Comparison of ENCODE assay signal across 19 mouse cellular contexts in the genomic region with DNA sequence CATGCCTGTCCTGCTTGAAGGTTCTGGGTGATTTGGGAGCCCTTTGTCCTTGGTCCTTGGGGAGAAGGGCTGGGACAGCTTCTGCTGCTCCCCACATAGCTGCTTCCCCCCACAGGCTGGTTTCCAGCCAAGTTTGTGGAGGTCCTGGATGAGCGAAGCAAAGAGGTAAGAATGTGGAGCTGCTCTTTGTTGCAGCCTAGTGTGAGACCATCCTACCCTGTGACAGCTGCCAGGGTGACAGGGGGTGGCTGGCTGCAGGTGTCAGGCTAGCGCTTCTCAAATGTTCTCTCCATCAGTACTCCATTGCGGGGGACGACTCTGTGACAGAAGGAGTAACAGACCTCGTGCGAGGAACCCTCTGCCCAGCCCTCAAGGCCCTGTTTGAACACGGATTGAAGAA. TPM values are rescaled to one million over a fixed set of nuclear protein-coding genes. Genes with fewer than 3 reads are reported as not detected.
DNase-seq lines count a peak whose midpoint lies in the region; ATAC-seq and TF ChIP-seq lines count a peak whose summit lies in the region.
"Had no signal": no experiment of that assay in that cellular context is flagged by ENCODE, and none has a peak within 500 bp of the region (broad histone marks: within the 10 kb centered on the region; RNA-seq: fewer than 3 reads in every experiment).

No protein-coding gene starts in this region.

- peak; percentile 7 for DNase-seq in CD4-positive, CD25-positive, alpha-beta regulatory T cell, adult 2 months (ENCODE audit: low read depth, low spot score)
- no peak for DNase-seq in forebrain, embryonic 10.5 days (ENCODE audit: extremely low spot score, low spot score)
- no peak for DNase-seq in forebrain, embryonic 11.5 days (ENCODE audit: low spot score)
- peak; percentile 30 for DNase-seq in hindbrain, postnatal 0 days (ENCODE audit: low spot score)
- no peak for DNase-seq in adrenal gland, postnatal 10 days
- DNase-seq: adrenal gland, postnatal 25 days; gastrocnemius, postnatal 25 days; kidney, postnatal 4 days; thymus, postnatal 14 days had no signal

- 86% methylated on average over 7 of the region's 7 CpGs for WGBS in forebrain, embryonic 10.5 days
- 87% methylated on average over 7 of the region's 7 CpGs for WGBS in forebrain, embryonic 11.5 days
- WGBS in hindbrain, postnatal 0 days: 69% methylated on average over 7 of the region's 7 CpGs
- whole genome bisulfite sequencing in hindbrain, embryonic 12.5 days: 89% methylated on average over 7 of the region's 7 CpGs

- H3K27ac ChIP-seq in forebrain, embryonic 10.5 days: 0 out of 2 replicates have a peak overlapping the region, but pooled peaks have one; percentile 11
- no peak overlapping the region for H3K27ac ChIP-seq in forebrain, embryonic 11.5 days (ENCODE audit: low read depth, low read length)
- peak overlapping the region; percentile 48 for H3K27ac ChIP-seq in hindbrain, postnatal 0 days
- H3K27ac ChIP-seq in hindbrain, embryonic 12.5 days: no peak overlapping the region
- H3K27ac ChIP-seq: embryonic facial prominence, embryonic 12.5 days; limb, embryonic 15.5 days; liver, embryonic 15.5 days; macrophage; midbrain, embryonic 12.5 days had no signal

- no peaks in the 10 kb centered on the region for H3K4me1 ChIP-seq in forebrain, embryonic 10.5 days
- no peaks in the 10 kb centered on the region for H3K4me1 ChIP-seq in forebrain, embryonic 11.5 days (replicated peaks; ENCODE audit: control insufficient read depth, insufficient read depth, low read length)
- no peaks in the 10 kb centered on the region; the same call in 1 of the 2 replicates for H3K4me1 ChIP-seq in hindbrain, postnatal 0 days (ENCODE audit: insufficient read depth, low read length)
- no peaks in the 10 kb centered on the region for H3K4me1 ChIP-seq in hindbrain, embryonic 12.5 days
- H3K4me1 ChIP-seq in E14TG2a.4 (replicated peaks; ENCODE audit: low read depth, low read length): peaks cover 39% of the 10 kb centered on the region
- H3K4me1 ChIP-seq: liver, embryonic 15.5 days; midbrain, embryonic 12.5 days had no signal

- no peak overlapping the region for H3K4me2 ChIP-seq in forebrain, embryonic 11.5 days (ENCODE audit: low read depth, low read length, severe bottlenecking)
- no peak overlapping the region for H3K4me2 ChIP-seq in hindbrain, postnatal 0 days (ENCODE audit: low read depth, low read length)
- H3K4me2 ChIP-seq in hindbrain, embryonic 12.5 days (replicated peaks): no peak overlapping the region
- H3K4me2 ChIP-seq: embryonic facial prominence, embryonic 12.5 days; limb, embryonic 15.5 days; liver, embryonic 15.5 days; midbrain, embryonic 12.5 days had no signal

- no peak for ATAC-seq in CD4-positive, CD25-positive, alpha-beta regulatory T cell, adult 4 months
- ATAC-seq in forebrain, embryonic 11.5 days (replicated peaks; ENCODE audit: low FRiP score): no peak
- ATAC-seq in hindbrain, postnatal 0 days: no peak
- ATAC-seq in hindbrain, embryonic 12.5 days (ENCODE audit: low FRiP score): no peak
- ATAC-seq: inflammation-experienced regulatory T-cells, adult 6 months had no signal

- TF ChIP-seq CTCF in hindbrain, postnatal 0 days (IDR thresholded peaks at IDR 0.05; ENCODE audit: low read depth): no peak
- TF ChIP-seq CTCF in E14TG2a.4 (conservative IDR thresholded peaks at IDR 0.05; ENCODE audit: low read length): no peak

- no peak overlapping the region for H3K9ac ChIP-seq in forebrain, embryonic 11.5 days (ENCODE audit: low read length)
- no peak overlapping the region for H3K9ac ChIP-seq in hindbrain, postnatal 0 days (replicated peaks; ENCODE audit: low read length)
- H3K9ac ChIP-seq in hindbrain, embryonic 12.5 days: no peak overlapping the region
- H3K9ac ChIP-seq: embryonic facial prominence, embryonic 12.5 days; limb, embryonic 15.5 days; liver, embryonic 15.5 days; midbrain, embryonic 12.5 days had no signal

- H3K36me3 ChIP-seq in forebrain, embryonic 10.5 days (replicated peaks): peaks cover 73% of the 10 kb centered on the region
- peaks cover 4% of the 10 kb centered on the region; the same call in 1 of the 2 replicates for H3K36me3 ChIP-seq in forebrain, embryonic 11.5 days (ENCODE audit: control insufficient read depth, insufficient read depth, low read length)
- peaks cover 48% of the 10 kb centered on the region for H3K36me3 ChIP-seq in hindbrain, postnatal 0 days (ENCODE audit: insufficient read depth, low read length)
- H3K36me3 ChIP-seq in hindbrain, embryonic 12.5 days: peaks cover 61% of the 10 kb centered on the region
- H3K36me3 ChIP-seq in E14TG2a.4 (ENCODE audit: insufficient read depth, low read length): peaks cover 90% of the 10 kb centered on the region

- no peaks in the 10 kb centered on the region for H3K9me3 ChIP-seq in forebrain, embryonic 10.5 days
- H3K9me3 ChIP-seq in forebrain, embryonic 11.5 days (ENCODE audit: control insufficient read depth, low read length): no peaks in the 10 kb centered on the region
- H3K9me3 ChIP-seq in hindbrain, postnatal 0 days (ENCODE audit: low read length): no peaks in the 10 kb centered on the region
- no peaks in the 10 kb centered on the region for H3K9me3 ChIP-seq in hindbrain, embryonic 12.5 days (replicated peaks)
- H3K9me3 ChIP-seq in E14TG2a.4 (ENCODE audit: low read length): no peaks in the 10 kb centered on the region
- H3K9me3 ChIP-seq: embryonic facial prominence, embryonic 12.5 days; limb, embryonic 15.5 days; liver, embryonic 15.5 days; midbrain, embryonic 12.5 days had no signal

- H3K27me3 ChIP-seq in forebrain, embryonic 10.5 days (ENCODE audit: poor library complexity, severe bottlenecking): no peaks in the 10 kb centered on the region
- H3K27me3 ChIP-seq in forebrain, embryonic 11.5 days (ENCODE audit: control insufficient read depth, insufficient read depth, low read length): no peaks in the 10 kb centered on the region
- no peaks in the 10 kb centered on the region for H3K27me3 ChIP-seq in hindbrain, postnatal 0 days (ENCODE audit: insufficient read depth, low read length)
- H3K27me3 ChIP-seq in hindbrain, embryonic 12.5 days: no peaks in the 10 kb centered on the region
- H3K27me3 ChIP-seq in E14TG2a.4 (ENCODE audit: insufficient read depth, low read length): no peaks in the 10 kb centered on the region
- H3K27me3 ChIP-seq: embryonic facial prominence, embryonic 12.5 days; limb, embryonic 15.5 days; liver, embryonic 15.5 days; midbrain, embryonic 12.5 days had no signal

- H3K4me3 ChIP-seq in forebrain, embryonic 10.5 days: no peak overlapping the region
- no peak overlapping the region for H3K4me3 ChIP-seq in forebrain, embryonic 11.5 days (ENCODE audit: low read depth, low read length)
- H3K4me3 ChIP-seq in hindbrain, postnatal 0 days (ENCODE audit: low read length): no peak overlapping the region
- no peak overlapping the region for H3K4me3 ChIP-seq in hindbrain, embryonic 12.5 days
- H3K4me3 ChIP-seq in E14TG2a.4 (replicated peaks; ENCODE audit: low read length): peak overlapping the region; percentile 64; the same call in 1 of the 2 replicates
- H3K4me3 ChIP-seq: embryonic facial prominence, embryonic 12.5 days; erythroblast, embryonic 14.5 days; limb, embryonic 15.5 days; liver, embryonic 15.5 days; midbrain, embryonic 12.5 days had no signal

RNA-seq across cellular contexts. Expression of a gene that starts 32.5 kb away (rescaled TPM):
- 1 to 10 TPM; 3.2 to 7.6 TPM for polyA plus RNA-seq in CD4-positive, CD25-positive, alpha-beta regulatory T cell, adult 4 months (2017; shearing (Covaris generic))
- polyA plus RNA-seq in forebrain, embryonic 10.5 days (2016; fragmentation: Nextera tagmentation; extraction: Ambion mirVana): 35.5 and 36.9 TPM in 2 replicates
- 27.2 and 31.1 TPM in 2 replicates for polyA plus RNA-seq in forebrain, embryonic 11.5 days (2014; fragmentation: Nextera tagmentation; extraction: Ambion mirVana)
- 75.8 and 91.4 TPM in 2 replicates for total RNA-seq in hindbrain, postnatal 0 days (2014; rRNA removed)
- 59.4 and 60.6 TPM in 2 replicates for polyA plus RNA-seq in hindbrain, postnatal 0 days (2015; fragmentation: Nextera tagmentation; extraction: Ambion mirVana)
- polyA plus RNA-seq in hindbrain, embryonic 12.5 days (2016; fragmentation: Nextera tagmentation; extraction: Ambion mirVana): 43.1 and 46.4 TPM in 2 replicates
- 10 to 100 TPM; 15.2 to 20.7 TPM for total RNA-seq in adrenal gland, postnatal 10 days (2021)

Comparison
In these comparisons a context has a peak if more than half of its experiments do, and no peak if none do; other contexts are left out.
1. H3K27ac ChIP-seq: peak in forebrain, embryonic 10.5 days (single experiment) and hindbrain, postnatal 0 days (single experiment); none in forebrain, embryonic 11.5 days (single experiment) and hindbrain, embryonic 12.5 days (single experiment).
2. DNase-seq: peak in CD4-positive, CD25-positive, alpha-beta regulatory T cell, adult 2 months (single experiment) and hindbrain, postnatal 0 days (single experiment); none in forebrain, embryonic 10.5 days (single experiment), forebrain, embryonic 11.5 days (single experiment) and adrenal gland, postnatal 10 days (single experiment).